Mouse (Mus musculus) v-Abl transformed pro-B cells (cell line): Measurements from ENCODE around the gene Arih2.

Source experiments
- in situ Hi-C, 2 experiments: fragments of 400-800 bp; cut with MboI; formaldehyde crosslinking; loops; one replicate each; pipeline ENCODE4 v1.15.1; 2025; ENCODE audit not compliant: unreplicated experiment in 2 of 2

Arih2 gene

DNA sequence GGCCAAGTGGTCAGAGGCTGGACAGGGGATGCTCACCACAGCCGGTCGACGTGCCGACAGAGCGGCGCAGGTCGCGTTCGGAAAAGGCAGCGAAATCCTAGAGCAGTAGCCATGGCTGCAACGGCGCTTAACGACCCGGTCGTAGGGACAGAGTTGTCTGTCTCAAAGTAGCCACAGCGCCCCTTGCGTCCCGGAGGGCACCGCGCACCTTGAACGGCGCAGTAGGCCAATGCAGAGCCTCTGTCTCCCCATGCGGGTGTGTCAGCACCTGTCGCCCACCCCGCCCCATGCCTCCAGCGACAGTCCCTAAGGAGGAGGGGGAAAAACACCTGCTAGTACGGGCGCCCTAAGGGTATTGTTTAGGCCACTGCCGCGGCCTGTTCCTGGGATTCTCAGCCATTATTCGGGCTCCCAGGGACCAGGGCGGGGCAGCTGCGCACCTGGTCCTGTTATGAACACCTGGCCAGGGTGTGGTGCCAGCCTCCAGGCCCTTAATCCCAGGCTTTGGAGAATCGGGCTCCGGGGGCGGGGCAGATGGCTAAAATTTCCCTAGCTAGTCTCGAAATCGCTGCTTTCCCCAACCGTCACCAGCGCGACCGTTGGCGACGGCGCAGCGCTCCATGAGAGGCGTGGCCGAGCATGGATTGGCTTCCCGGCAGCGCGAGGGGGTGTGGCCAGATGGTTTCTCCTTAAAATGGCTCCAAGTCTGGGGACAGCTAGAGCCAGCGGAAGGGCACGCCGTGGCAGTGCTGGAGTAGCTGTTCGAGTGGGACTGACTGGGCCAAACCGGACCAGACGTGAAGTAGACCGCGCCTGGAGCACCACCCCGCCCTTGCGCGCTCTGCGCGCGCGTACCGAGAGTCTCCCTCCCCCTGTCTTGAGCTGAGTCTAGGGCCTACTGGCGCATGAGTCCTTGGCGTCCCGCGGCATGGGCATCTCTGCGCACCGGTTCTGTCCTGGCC, 82.1 kb downstream of the Arih2 start, which contains the start of gene Ndufaf3:
Gene Ndufaf3, minus strand, starts transcription at position 620 of the 962 bp plus-strand sequence.
- in situ Hi-C loops: no loop called here

DNA sequence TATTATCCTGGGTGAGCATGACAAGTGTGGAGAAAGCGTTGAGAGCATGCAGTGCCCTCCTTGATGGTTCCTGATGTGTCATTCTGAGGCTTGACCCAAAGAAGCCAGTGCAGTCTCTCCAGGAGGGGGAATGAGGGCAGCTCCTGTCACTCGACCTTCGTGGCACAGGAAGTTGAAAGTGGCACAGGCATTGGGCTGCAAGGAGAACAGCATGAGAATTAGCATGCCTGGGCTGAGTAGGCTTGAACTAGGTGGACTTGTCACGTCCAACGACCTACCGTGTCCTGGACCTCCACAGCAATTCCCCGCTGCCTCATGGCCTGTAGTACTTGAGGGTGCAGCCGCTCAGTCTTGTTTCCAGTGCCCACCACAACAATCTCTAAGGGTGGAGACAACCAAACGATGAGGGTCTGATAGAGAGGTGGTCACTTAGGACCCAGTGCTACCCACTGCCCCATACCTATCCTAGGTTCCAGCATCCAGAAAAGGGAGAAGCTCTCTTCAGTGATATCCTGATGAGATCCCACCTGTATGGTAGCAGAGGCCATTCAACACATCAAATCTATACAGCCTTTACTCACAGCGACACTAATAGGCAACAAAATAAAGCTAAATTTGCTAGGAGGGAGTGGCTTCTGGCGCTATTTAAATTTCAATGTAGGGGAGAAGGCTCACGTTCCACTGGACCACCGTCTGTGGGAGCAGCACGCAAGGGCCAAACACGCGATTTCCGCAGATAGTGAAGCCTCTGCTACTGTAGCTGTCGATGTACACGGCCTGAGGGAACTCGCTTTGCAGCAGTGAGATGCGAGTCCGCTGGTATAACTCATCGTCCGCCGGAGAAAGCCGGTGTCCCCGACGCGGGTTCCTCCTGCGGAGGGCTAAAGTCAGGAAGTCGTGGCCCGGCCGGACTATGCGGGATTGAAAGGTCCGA, 83.0 kb downstream of the Arih2 start:
- in situ Hi-C loops: no loop called here

DNA sequence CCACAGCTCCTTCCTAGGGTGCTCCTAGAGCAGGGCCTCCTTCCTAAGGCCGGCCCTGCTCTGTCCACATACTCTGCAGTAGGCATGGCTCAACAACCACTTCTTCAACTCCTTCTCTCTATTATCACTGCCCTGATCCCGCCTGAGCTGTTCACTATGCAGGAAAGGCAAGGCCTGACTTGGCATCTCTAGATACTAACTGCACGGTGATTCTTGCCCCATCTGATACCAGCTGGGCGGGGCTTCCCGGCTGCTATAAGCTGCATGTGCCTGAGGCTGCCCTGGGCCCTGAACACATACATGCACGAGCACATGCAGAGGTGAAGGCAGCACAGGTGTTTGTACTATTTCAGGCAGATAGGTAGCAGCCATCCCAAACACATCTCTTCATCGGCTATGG, 85.1 kb downstream of the Arih2 start:
- in situ Hi-C loops: no loop called here

DNA sequence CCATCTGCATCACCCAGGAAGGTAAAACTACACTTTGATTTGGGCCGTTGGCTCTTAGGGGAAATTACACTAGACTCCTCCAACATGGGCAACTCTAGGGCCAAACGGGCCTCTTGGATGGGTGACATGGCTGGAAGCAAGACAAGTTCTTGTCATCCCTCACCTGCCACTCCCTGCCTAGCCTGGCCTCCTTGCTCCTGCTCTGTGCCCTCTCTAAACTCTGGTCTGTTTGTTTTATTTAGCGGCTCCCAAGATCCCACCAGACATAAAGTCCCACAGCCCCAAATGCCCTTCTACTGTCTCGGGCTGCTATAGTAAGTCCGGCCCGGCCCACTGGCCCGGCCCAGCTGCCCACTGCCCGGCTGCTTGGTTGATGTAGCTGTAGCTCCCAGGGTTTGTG, 85.5 kb downstream of the Arih2 start:
- in situ Hi-C loops: no loop called here

DNA sequence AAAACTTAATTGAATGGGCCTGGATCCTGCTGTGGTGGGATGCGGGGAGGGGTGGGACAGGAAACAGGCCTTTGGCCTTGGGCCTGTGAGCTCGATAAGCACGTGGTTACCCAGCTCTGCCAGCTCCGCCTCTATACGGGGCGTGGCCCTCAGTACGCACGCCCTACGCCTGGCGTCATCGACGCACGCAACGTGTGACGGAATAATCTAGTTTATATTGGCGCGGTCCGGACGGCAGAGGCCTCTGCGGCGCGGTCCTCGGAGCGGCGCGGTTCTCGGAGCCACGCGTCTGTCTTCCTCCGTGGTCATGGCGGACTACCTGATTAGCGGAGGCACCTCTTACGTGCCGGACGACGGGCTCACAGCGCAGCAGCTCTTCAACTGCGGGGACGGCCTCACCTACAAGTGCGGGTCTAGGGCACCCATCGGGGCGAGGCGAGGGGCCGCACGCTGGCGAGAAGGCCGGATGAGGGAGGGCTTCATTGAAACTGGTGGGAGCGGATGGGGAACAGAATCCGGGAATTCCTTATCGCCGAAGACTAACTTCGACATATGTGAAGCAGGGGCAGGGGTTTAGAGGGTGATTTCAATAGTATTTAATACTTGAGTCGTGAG, 88.9 kb downstream of the Arih2 start, which contains the start of gene Impdh2:
Gene Impdh2, plus strand, starts transcription at position 60 of the 615 bp plus-strand sequence.
- in situ Hi-C loops: no loop called here

DNA sequence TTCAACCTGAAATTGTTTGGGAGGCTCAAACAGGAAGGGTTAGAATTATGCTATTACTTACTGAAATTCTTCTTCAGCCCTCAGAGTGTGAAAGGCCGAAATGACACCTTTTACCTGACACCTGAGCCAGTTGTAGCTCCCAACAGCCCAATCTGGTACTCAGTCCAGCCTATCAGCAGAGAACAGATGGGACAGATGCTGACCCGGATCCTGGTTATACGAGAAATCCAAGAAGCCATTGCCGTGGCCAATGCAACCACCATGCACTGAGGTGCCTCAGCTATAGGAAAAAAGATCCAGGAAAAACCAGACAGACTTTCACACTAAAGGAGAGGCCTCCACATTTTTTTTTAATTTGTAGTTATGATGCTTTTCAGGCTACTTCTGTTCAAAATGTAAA, 90.0 kb downstream of the Arih2 start:
- in situ Hi-C loops: no loop called here
